Mouse (Mus musculus): Measurements from ENCODE around the gene Slc34a3.

- TF ChIP-seq POLR2A (IDR thresholded peaks at IDR 0.05; ENCODE audit: borderline replicate concordance, extremely low read depth, low read depth, low read length) (no peak), CTCF (IDR thresholded peaks at IDR 0.05; ENCODE audit: insufficient read depth, low read length) (no peak)
Measured at GRCm38 (mm10) chr2:25210686-25211085, 23.5 kb downstream of the Slc34a3 start.

All from lung, adult 2 months (tissue).